Mouse (Mus musculus) layer of hippocampus, adult 18-20 months (tissue): Measurements from ENCODE around the gene Gm16429. TPM values are rescaled to one million over a fixed set of nuclear protein-coding genes. Genes with fewer than 3 reads are reported as not detected.
"Not testable (repeated sequence)": the region's sequence is repeated elsewhere in the genome, so short reads cannot be mapped to it uniquely, and the experiment has no call there.

ENCODE experiments used
- DNase-seq, 2 experiments: peaks; one replicate each; pipeline ENCODE4 v3.0.0; 2022; ENCODE audit warnings: low spot score in 2 of 2
- long read RNA-seq: library from polyadenylated mRNA; stranded (forward); transcript quantifications from one replicate; pipeline ENCODE4 v2.0.0, GENCODE M21; 2021
- total RNA-seq, 2 experiments: library from RNA; stranded (reverse); gene quantifications; 2 replicates each; pipeline ENCODE4 v1.2.3; 2021

Gene Gm16429
- total RNA-seq, result not detected
- long read RNA-seq, result 0 reads

DNA sequence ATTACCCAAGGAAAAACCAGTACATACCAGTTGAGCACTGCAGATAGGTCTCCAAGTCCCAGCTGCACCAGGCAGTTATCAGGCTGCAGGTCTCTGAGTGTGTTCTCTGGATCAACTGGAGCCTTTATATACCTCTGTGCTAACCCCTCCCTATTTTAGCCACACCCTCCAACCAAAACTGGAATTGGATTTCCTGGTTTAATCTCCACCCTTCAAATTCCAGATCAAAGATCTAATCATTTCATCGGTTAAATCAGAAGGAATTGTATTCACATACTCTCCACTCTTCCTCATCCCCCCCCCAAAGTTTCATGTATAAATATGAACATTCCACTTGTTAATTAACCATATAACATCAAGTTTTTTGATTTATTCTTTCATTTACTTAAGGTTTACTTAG is at the start of gene Gm16429:
Gm16429 (minus strand) TSS at position 101 of the 400 bp plus-strand sequence.
- DNase-seq, result not testable (repeated sequence)

Other genes with a start within 250 kb of the Gm16429 start
- not detected for gene Gm7792, start 85.3 kb downstream of the Gm16429 start, total RNA-seq
- gene BC061212, start 141.5 kb upstream of the Gm16429 start, total RNA-seq, result not detected
- gene Gm6351, start 147.3 kb upstream of the Gm16429 start, total RNA-seq, result not detected